Mouse (Mus musculus) pancreas, adult 10 weeks (tissue): ENCODE data around the gene Saysd1. TPM values are rescaled to one million over a fixed set of nuclear protein-coding genes. Genes with fewer than 3 reads are reported as not detected.

Experiments used
- polyA plus RNA-seq: library from polyadenylated mRNA; stranded (reverse); fragments of 350-450 nt; fragmentation: Illumina TruSeq; extraction: RNeasy Lipid Tissue Mini Kit (QIAGEN cat#74804); gene quantifications from one replicate; pipeline ENCODE4 v1.2.3, GENCODE M21; 2015; ENCODE audit warnings: low read depth, low replicate concordance; ENCODE audit not compliant: insufficient read depth

Saysd1 gene
- polyA plus RNA-seq: 3.7 TPM

GRCm38 (mm10) chr14:20138484-20139355 lies at the start of gene Saysd1:
TSS of gene Saysd1 (minus strand) at chr14:20138534.

GRCm38 (mm10) chr14:20181466-20181921 lies 43.2 kb upstream of the Saysd1 start, which contains the start of gene Kcnk5:
TSS of gene Kcnk5 (minus strand) at chr14:20181809.

Other genes starting within 250 kb of the Saysd1 start
- gene Gng2, start 160.9 kb downstream of the Saysd1 start, polyA plus RNA-seq: 1.9 TPM
- 3.0 TPM for gene Kcnk5, start 43.3 kb upstream of the Saysd1 start, polyA plus RNA-seq
- gene Kcnk16, start 130.7 kb upstream of the Saysd1 start, polyA plus RNA-seq: 14.7 TPM
- 10.6 TPM for gene Nudt13, start 156.2 kb upstream of the Saysd1 start, polyA plus RNA-seq
- gene Ecd, start 209.6 kb upstream of the Saysd1 start, polyA plus RNA-seq: 6.0 TPM
- 8.1 TPM for gene Fam149b, start 209.6 kb upstream of the Saysd1 start, polyA plus RNA-seq